Mouse (Mus musculus) limb, embryonic 11.5 days (tissue): Measurements from ENCODE around the gene Accs. TPM values are rescaled to one million over a fixed set of nuclear protein-coding genes. Genes with fewer than 3 reads are reported as not detected.
A peak's percentile ranks its signal among the peaks of the same experiment; 100 is the strongest.

Experiments used
- ATAC-seq: fragments of 200-750 bp; cut with Nextera tagmentation; 2 replicates; pipeline ENCODE4 v1.8.0; 2017; ENCODE audit warnings: low read depth; ENCODE audit not compliant: insufficient number of reproducible peaks, low FRiP score, low TSS enrichment
- DNase-seq: peaks from one replicate; pipeline ENCODE4 v3.0.0-alpha.2; 2015; ENCODE audit warnings: low spot score
- H3K27ac ChIP-seq: fragments of 300-500 bp; sonication (generic); replicated peaks from 2 replicates; pipeline ENCODE4 v1.5.1; 2014; ENCODE audit warnings: low read depth, mild to moderate bottlenecking, low read length
- H3K27me3 ChIP-seq: fragments of 300-500 bp; sonication (generic); 2 replicates; pipeline ENCODE4 v1.6.1; 2014; ENCODE audit warnings: mild to moderate bottlenecking, low read length, mixed read lengths; ENCODE audit not compliant: control insufficient read depth, insufficient read depth
- H3K36me3 ChIP-seq: fragments of 300-500 bp; sonication (generic); 2 replicates; pipeline ENCODE4 v1.6.1; 2014; ENCODE audit warnings: mild to moderate bottlenecking, low read length, moderate library complexity, mixed read lengths; ENCODE audit not compliant: control insufficient read depth, insufficient read depth
- H3K4me1 ChIP-seq: fragments of 300-500 bp; sonication (generic); 2 replicates; pipeline ENCODE4 v1.6.1; 2014; ENCODE audit warnings: low read length, mixed read lengths; ENCODE audit not compliant: control insufficient read depth, insufficient read depth
- H3K4me2 ChIP-seq: fragments of 300-500 bp; sonication (generic); 2 replicates; pipeline ENCODE4 v1.6.1; 2014; ENCODE audit warnings: low read depth, mild to moderate bottlenecking, moderate library complexity; ENCODE audit not compliant: severe bottlenecking
- H3K4me3 ChIP-seq: fragments of 300-500 bp; sonication (generic); 2 replicates; pipeline ENCODE4 v1.5.1; 2014; ENCODE audit warnings: low read depth, low read length
- H3K9ac ChIP-seq: fragments of 300-500 bp; sonication (generic); 2 replicates; pipeline ENCODE4 v1.6.1; 2014; ENCODE audit warnings: mild to moderate bottlenecking, low read length
- H3K9me3 ChIP-seq: fragments of 300-500 bp; sonication (generic); 2 replicates; pipeline ENCODE4 v1.6.1; 2016; ENCODE audit warnings: low read length; ENCODE audit not compliant: control insufficient read depth
- WGBS: fragments of 180-500 bp; shearing (Covaris S2); extraction: QIAGEN DNeasy Blood & Tissue Kit; methylation state at CpG from one replicate; pipeline ENCODE4 v1.1.7; 2014; 5-methylcytosine and 5-hydroxymethylcytosine counted together
- polyA plus RNA-seq: library from polyadenylated mRNA; unstranded; fragments of >200 nt; fragmentation: Nextera tagmentation; extraction: Ambion mirVana; gene quantifications from 2 replicates; pipeline ENCODE4 v1.2.1, GENCODE M21; 2014

The Accs gene
- polyA plus RNA-seq, 1 experiment from 2014 or later = 9.0 TPM

DNA sequence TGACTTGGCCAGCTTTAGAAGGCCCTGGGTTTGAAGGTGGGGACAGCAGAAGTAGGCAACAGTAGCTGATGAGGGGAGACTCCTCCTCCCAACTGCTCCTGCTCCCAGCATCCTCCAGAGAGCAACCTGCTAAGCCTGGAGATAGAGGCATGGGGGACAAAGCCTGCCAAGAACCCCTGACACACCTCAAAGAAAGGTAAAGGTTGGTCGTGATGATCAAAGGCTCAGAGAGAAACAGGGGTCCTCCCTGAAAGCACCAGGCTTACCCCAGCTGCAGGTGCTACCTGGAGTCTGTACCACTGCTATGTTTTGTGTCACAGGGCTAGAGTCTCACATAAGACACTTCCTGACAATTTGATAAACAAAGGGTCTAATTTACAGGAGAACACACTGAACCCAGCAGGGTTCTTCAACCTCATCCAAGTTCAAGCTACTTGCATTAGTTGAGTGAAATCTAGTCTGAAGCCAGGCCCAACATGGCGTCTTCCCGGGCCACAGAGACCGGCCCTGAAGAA, 21.7 kb upstream of the Accs start:
- H3K9ac ChIP-seq = no peak overlapping the region
- no peaks in the 10 kb centered on the region for H3K27me3 ChIP-seq
- WGBS = 86% methylated on average over 4 of the region's 4 CpGs
- no peak overlapping the region for H3K4me3 ChIP-seq
- no peaks in the 10 kb centered on the region for H3K9me3 ChIP-seq
- no peak overlapping the region for H3K27ac ChIP-seq
- no peak for DNase-seq
- no peaks in the 10 kb centered on the region for H3K36me3 ChIP-seq
- H3K4me2 ChIP-seq = no peak overlapping the region
- H3K4me1 ChIP-seq = peaks cover 4% of the 10 kb centered on the region; the same call in 1 of the 2 replicates
- no peak for ATAC-seq

DNA sequence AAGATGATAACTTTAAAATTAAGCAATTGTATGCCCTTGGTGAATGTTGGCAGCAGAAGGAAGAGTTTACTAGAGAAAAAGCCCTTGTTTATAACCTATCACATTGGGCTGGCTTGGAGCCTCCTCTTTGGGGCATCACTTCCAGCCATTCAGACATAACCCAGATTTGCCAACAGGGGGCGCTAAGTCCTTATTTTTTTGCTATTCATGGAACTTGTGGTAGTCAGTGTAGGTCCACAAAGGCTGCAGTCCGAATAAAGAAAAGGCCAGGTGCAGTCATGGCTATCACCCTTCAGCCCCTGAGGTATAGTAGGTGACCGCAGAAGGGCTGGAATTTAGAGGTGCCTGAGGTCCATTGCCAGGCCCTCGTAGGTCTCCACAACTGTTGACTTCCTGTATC, 21.1 kb upstream of the Accs start:
- Histone ChIP-seq H3K27me3 (no peaks in the 10 kb centered on the region), H3K27ac (no peak overlapping the region), H3K9me3 (no peaks in the 10 kb centered on the region), H3K4me2 (no peak overlapping the region), H3K4me1 (peaks cover 4% of the 10 kb centered on the region; the same call in 1 of the 2 replicates), H3K9ac (no peak overlapping the region), H3K4me3 (no peak overlapping the region), H3K36me3 (no peaks in the 10 kb centered on the region)
- DNase-seq = peak; percentile 82
- no peak for ATAC-seq
- 53% methylated on average over 4 of the region's 4 CpGs for WGBS

DNA sequence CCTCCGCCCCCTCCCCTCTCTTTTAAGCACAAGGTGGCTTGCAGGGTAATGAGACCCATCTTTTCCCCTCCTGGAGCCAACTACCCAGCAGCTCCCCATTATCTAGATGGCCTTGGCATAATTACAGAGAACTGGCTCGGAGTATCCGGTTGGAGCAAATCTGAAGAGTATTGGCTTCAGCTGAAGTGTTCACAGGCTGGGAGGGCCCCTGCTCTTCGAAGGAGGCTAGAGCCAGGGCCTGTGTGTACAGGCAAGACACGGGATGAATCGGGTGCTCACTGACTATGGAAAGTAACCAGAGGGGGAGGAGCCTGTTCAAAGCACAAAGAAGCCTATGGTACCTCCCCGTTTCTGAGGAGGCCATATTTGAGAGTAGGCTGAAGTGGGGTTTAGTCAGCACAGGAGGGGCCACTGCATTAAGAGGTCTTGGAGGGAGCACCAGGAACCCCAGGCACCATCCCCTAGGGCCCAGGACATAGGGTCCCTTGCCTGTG, 19.4 kb upstream of the Accs start, which contains the start of gene Accsl:
TSS of gene Accsl (minus strand) at position 51 of the 494 bp plus-strand sequence.
- 77% methylated on average over 7 of the region's 7 CpGs for WGBS

DNA sequence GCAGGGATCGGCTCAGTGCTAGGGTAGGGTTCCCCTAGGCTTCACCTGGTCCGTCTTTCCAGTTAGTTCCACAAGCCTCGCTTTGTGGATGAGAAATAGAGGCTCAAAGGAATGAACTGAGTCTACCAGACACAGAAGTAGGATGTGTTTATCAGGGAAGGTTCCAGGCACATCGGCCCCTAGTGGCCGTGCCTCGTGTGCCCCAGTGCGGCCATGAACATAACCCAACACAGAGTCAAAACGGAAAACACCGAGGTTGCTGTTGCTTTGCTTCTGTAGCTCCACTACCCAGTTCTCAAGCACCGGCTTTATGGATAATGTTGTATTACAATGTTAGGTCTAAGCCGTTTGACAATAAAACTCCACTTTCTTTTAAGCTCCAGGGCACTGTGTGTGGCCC, 18.8 kb upstream of the Accs start:
- no peak overlapping the region for H3K4me2 ChIP-seq
- ATAC-seq (no peak), DNase-seq (no peak)
- peaks cover 2% of the 10 kb centered on the region; the same call in 1 of the 2 replicates for H3K4me1 ChIP-seq
- H3K9me3 ChIP-seq = no peaks in the 10 kb centered on the region
- WGBS = 84% methylated on average over 11 of the region's 11 CpGs
- H3K27me3 ChIP-seq = no peaks in the 10 kb centered on the region
- H3K4me3 ChIP-seq = no peak overlapping the region
- no peak overlapping the region for H3K27ac ChIP-seq
- H3K9ac ChIP-seq = no peak overlapping the region
- no peaks in the 10 kb centered on the region for H3K36me3 ChIP-seq

More for the DNA sequence above, 19.4 kb upstream of the Accs start, which contains the start of gene Accsl:
- no peaks in the 10 kb centered on the region for H3K9me3 ChIP-seq
- no peak within 1 kb of the TSS for H3K4me2 ChIP-seq
- ATAC-seq (no peak), DNase-seq (no peak)
- peaks cover 4% of the 10 kb centered on the region; the same call in 1 of the 2 replicates for H3K4me1 ChIP-seq
- no peaks in the 10 kb centered on the region for H3K36me3 ChIP-seq
- no peak within 1 kb of the TSS for H3K27ac ChIP-seq
- H3K4me3 ChIP-seq = no peak within 1 kb of the TSS
- H3K27me3 ChIP-seq = no peaks in the 10 kb centered on the region
- no peak within 1 kb of the TSS for H3K9ac ChIP-seq

DNA sequence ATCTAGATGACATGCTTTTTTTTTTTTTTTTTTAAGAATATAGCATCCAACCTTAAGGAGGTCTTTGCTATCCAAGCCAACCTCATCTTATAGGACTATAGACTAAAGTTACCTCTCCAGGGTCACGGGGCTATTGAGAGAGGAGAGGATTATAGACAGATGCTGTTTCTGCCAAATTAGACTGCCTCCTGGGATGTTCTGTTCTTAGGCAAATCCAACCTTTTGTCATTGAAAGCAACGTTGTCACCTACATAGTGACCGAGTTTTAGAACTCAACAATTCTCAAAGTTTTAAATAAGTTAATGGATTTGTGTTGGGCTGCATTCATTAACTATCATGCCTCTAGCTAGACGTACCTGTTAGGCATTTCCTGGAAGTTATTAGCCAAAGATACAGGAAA, 13.5 kb upstream of the Accs start:
- no peaks in the 10 kb centered on the region for H3K9me3 ChIP-seq
- H3K27ac ChIP-seq = no peak overlapping the region
- no peaks in the 10 kb centered on the region for H3K4me1 ChIP-seq
- H3K4me3 ChIP-seq = no peak overlapping the region
- no peak for ATAC-seq
- no peak overlapping the region for H3K9ac ChIP-seq
- WGBS = 66% methylated on average over 4 of the region's 4 CpGs
- no peaks in the 10 kb centered on the region for H3K27me3 ChIP-seq
- H3K4me2 ChIP-seq = no peak overlapping the region
- no peak for DNase-seq
- no peaks in the 10 kb centered on the region for H3K36me3 ChIP-seq

DNA sequence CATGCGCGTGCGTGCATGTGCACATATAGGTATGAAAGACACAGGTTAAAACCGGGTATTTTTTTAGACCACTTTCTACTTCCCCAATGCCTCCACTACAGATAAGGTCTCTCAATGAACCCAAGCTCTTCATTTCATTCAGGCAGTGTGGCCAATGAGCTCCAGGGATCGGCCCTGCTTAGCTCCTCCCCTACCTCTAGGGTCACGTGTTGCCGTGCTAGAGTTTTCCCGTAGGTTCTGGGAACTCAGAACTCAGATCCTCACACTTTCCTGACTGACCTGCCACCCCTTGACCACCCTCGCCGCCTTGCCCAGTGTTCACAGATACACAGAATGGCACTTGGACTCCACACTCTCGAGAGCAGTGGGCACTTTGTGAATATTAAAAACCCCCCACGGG, 9.1 kb upstream of the Accs start:
- H3K4me1 ChIP-seq = no peaks in the 10 kb centered on the region
- H3K27ac ChIP-seq = no peak overlapping the region
- no peak overlapping the region for H3K9ac ChIP-seq
- no peaks in the 10 kb centered on the region for H3K27me3 ChIP-seq
- H3K36me3 ChIP-seq = no peaks in the 10 kb centered on the region
- 73% methylated on average over 12 of the region's 12 CpGs for WGBS
- ATAC-seq (no peak), DNase-seq (no peak)
- H3K4me3 ChIP-seq = no peak overlapping the region
- H3K4me2 ChIP-seq = no peak overlapping the region
- H3K9me3 ChIP-seq = no peaks in the 10 kb centered on the region

DNA sequence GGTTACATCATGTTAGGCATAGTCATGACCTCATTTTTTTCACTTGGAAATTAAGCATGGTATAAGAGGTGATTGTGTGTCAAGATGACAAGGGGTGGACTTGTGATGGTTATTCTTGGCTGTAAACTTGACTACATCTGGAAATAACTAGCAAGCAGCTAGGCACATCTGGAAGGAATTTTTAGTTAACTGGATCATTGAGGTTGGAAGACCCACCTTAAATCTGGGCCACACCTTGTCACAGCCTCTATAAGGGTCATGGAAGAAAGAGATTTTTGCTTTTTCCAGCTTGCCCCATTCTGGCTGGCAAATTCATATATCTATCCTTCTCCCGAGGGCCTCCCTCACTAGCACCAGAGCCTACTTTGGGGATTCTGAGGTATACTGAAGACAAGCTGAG, 1.6 kb upstream of the Accs start:
- H3K9ac ChIP-seq = no peak overlapping the region
- ATAC-seq (peak; percentile 16; the same call in 1 of the 2 replicates), DNase-seq (peak; percentile 36)
- H3K27ac ChIP-seq = no peak overlapping the region
- WGBS = 17% methylated on average over 1 of the region's 1 CpGs
- peaks cover 9% of the 10 kb centered on the region for H3K4me1 ChIP-seq
- no peaks in the 10 kb centered on the region for H3K36me3 ChIP-seq
- H3K4me3 ChIP-seq = no peak overlapping the region
- H3K9me3 ChIP-seq = no peaks in the 10 kb centered on the region
- H3K27me3 ChIP-seq = no peaks in the 10 kb centered on the region
- no peak overlapping the region for H3K4me2 ChIP-seq

DNA sequence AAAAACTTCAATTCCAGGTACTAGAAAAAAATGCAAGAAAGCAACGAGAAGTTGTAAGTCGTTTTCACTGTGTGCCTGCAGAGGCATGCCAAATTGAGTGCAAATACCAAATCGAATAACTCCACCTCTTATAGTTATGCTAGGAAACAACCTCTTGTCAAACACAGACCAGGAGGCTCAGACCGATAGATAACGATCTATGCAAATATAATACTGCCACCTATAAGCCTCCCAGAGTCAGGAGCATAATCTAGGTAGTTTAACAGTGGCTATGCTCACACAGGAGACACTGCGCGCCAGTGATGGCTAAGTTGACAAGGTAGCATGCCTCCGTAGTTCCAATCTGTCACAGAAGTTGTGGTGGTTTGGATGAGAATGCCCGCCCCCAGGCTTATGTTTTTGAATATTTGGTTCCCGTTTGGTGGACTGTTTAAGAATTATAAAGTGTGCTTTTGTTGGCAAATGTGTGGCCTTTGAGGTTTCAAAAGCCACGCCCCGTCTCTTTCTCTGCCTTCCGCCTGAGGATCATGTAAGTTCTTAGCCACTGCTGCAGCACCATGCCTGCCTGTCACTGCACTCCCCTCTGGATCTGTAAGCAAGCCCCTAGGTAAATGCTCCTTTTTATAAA, 688 bp upstream of the Accs start:
- Histone ChIP-seq H3K36me3 (no peaks in the 10 kb centered on the region), H3K4me2 (peak overlapping the region; percentile 1; the same call in 1 of the 2 replicates), H3K9ac (no peak overlapping the region), H3K27me3 (no peaks in the 10 kb centered on the region), H3K4me3 (no peak overlapping the region), H3K9me3 (no peaks in the 10 kb centered on the region), H3K27ac (no peak overlapping the region), H3K4me1 (peaks cover 9% of the 10 kb centered on the region)
- ATAC-seq (no peak), DNase-seq (no peak)
- WGBS = 42% methylated on average over 13 of the region's 13 CpGs
